Mouse (Mus musculus) neural tube, embryonic 11.5 days (tissue): ENCODE results near the gene Kcmf1. TPM values are rescaled to one million over a fixed set of nuclear protein-coding genes. Genes with fewer than 3 reads are reported as not detected.
A peak's percentile ranks its signal among the peaks of the same experiment; 100 is the strongest.
"Not testable (repeated sequence)": the region's sequence is repeated elsewhere in the genome, so short reads cannot be mapped to it uniquely, and the experiment has no call there.

Source experiments
- ATAC-seq: fragments of 200-750 bp; cut with Nextera tagmentation; 2 replicates; pipeline ENCODE4 v1.8.0; 2017; ENCODE audit warnings: moderate number of reproducible peaks, mild to moderate bottlenecking, moderate TSS enrichment, moderate library complexity; ENCODE audit not compliant: insufficient read depth, low FRiP score, low TSS enrichment
- DNase-seq: peaks from one replicate; pipeline ENCODE4 v3.0.0-alpha.2; 2015; ENCODE audit warnings: low spot score
- H3K27ac ChIP-seq: fragments of 300-500 bp; sonication (generic); 2 replicates; pipeline ENCODE4 v1.5.1; 2014; ENCODE audit warnings: low read depth, mild to moderate bottlenecking, low read length
- H3K27me3 ChIP-seq: fragments of 300-500 bp; sonication (generic); 2 replicates; pipeline ENCODE4 v1.6.1; 2014; ENCODE audit warnings: mild to moderate bottlenecking, low read length, mixed read lengths; ENCODE audit not compliant: control insufficient read depth, insufficient read depth
- H3K36me3 ChIP-seq: fragments of 300-500 bp; sonication (generic); 2 replicates; pipeline ENCODE4 v1.6.1; 2014; ENCODE audit warnings: mild to moderate bottlenecking, low read length, moderate library complexity, mixed read lengths; ENCODE audit not compliant: control insufficient read depth, insufficient read depth
- H3K4me1 ChIP-seq: fragments of 300-500 bp; sonication (generic); 2 replicates; pipeline ENCODE4 v1.6.1; 2014; ENCODE audit warnings: low read length, mixed read lengths; ENCODE audit not compliant: control insufficient read depth, insufficient read depth
- H3K4me2 ChIP-seq: fragments of 300-500 bp; sonication (generic); 2 replicates; pipeline ENCODE4 v1.6.1; 2014; ENCODE audit warnings: low read depth, mild to moderate bottlenecking, moderate library complexity
- H3K4me3 ChIP-seq: fragments of 300-500 bp; sonication (generic); 2 replicates; pipeline ENCODE4 v1.5.1; 2014; ENCODE audit warnings: low read depth, low read length
- H3K9ac ChIP-seq: fragments of 300-500 bp; sonication (generic); 2 replicates; pipeline ENCODE4 v1.6.1; 2014; ENCODE audit warnings: mild to moderate bottlenecking, low read length
- H3K9me3 ChIP-seq: fragments of 300-500 bp; sonication (generic); 2 replicates; pipeline ENCODE4 v1.6.1; 2016; ENCODE audit warnings: low read length; ENCODE audit not compliant: control insufficient read depth
- WGBS: fragments of 180-500 bp; shearing (Covaris S2); extraction: QIAGEN DNeasy Blood & Tissue Kit; methylation state at CpG from one replicate; pipeline ENCODE4 v1.1.7; 2014; 5-methylcytosine and 5-hydroxymethylcytosine counted together
- polyA plus RNA-seq: library from polyadenylated mRNA; unstranded; fragments of >200 nt; fragmentation: Nextera tagmentation; extraction: Ambion mirVana; gene quantifications from 2 replicates; pipeline ENCODE4 v1.2.1, GENCODE M21; 2014

The Kcmf1 gene
- polyA plus RNA-seq, 1 experiment from 2014 or later: 48.6 TPM

DNA sequence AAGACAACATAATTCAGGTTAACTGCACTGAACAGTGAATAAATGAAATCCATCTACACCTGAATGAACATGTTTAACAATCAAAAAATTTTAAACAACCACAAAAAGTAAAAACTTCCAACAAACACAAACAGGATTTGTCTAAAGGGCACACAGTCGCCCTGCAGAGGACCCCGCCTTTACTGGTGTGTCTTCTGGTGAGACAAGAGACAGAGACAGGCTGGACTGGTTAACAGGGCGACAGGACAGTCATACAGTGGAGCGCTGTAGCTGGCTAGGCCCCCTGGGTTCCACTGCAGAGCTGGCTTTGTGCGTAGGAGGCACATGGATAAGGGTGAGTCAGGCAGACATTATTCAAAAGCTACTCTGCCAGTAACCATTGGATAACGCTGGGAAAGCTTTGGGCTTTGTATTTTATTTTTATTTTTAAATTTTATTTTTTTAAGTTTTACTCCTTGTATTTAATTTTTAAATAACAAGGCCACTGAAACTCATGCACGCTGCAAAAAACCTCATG, 57.7 kb downstream of the Kcmf1 start:
- H3K27ac ChIP-seq: no peak overlapping the region
- no peaks in the 10 kb centered on the region for H3K4me1 ChIP-seq
- no peaks in the 10 kb centered on the region for H3K27me3 ChIP-seq
- no peak overlapping the region for H3K4me3 ChIP-seq
- peaks cover 7% of the 10 kb centered on the region; the same call in 1 of the 2 replicates for H3K36me3 ChIP-seq
- DNase-seq (no peak), ATAC-seq (no peak)
- 91% methylated on average over 7 of the region's 7 CpGs for WGBS
- H3K9ac ChIP-seq: no peak overlapping the region
- no peak overlapping the region for H3K4me2 ChIP-seq
- no peaks in the 10 kb centered on the region for H3K9me3 ChIP-seq

DNA sequence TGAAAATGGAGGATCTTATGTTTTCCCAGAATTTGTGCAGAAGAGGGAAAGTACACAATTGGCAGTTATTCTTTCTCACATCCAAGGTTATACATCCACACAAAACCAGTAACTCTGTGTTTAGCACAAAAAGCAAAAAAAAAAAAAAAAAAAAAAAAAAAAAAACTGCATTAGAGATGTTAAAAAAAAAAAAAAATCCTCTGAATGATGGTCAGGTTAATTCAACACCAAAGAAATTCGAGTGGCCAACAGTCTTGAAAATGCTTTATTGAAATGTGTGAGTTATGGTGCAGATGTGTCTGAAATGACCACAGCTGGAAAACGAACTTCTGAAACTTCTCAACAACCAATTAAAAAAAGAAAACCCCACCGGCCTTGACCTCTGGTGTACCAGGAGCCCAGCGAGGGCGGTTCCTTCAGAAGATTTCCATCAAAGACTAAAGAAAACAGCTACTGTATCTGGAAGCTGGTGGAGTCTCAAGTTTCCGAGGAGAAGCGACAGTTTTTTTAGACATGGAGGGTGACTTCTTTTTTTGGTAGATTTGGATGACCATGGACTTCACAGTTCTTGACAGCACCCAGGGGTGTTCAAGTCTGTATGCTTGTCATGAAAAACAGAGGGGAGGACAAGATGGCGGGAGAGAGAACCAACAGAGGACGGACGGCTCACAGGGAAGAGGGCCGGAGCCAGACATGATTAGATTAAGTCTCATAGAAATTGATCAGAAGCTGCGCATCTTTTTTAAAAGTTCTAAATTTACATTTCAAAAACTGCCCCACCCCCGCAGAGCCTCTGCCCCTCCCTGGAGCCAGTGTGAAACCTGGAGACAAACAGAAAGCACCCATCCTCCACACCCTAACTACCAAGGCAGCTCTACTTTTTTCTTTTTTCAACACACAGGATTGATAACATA, 58.7 kb downstream of the Kcmf1 start:
- WGBS: 91% methylated on average over 13 of the region's 13 CpGs
- no peak for DNase-seq
- no peaks in the 10 kb centered on the region for H3K4me1 ChIP-seq
- no peaks in the 10 kb centered on the region for H3K9me3 ChIP-seq
- no peak overlapping the region for H3K9ac ChIP-seq
- no peak for ATAC-seq
- peaks cover 7% of the 10 kb centered on the region; the same call in 1 of the 2 replicates for H3K36me3 ChIP-seq
- no peak overlapping the region for H3K4me2 ChIP-seq
- no peaks in the 10 kb centered on the region for H3K27me3 ChIP-seq
- H3K27ac ChIP-seq: no peak overlapping the region
- H3K4me3 ChIP-seq: no peak overlapping the region

- ATAC-seq: no peak
- H3K9me3 ChIP-seq: no peaks in the 10 kb centered on the region
- no peaks in the 10 kb centered on the region for H3K27me3 ChIP-seq
- no peak overlapping the region for H3K4me2 ChIP-seq
- no peak overlapping the region for H3K9ac ChIP-seq
- no peak overlapping the region for H3K27ac ChIP-seq
- no peaks in the 10 kb centered on the region for H3K4me1 ChIP-seq
- DNase-seq: no peak
- WGBS: 91% methylated on average over 4 of the region's 4 CpGs
- no peak overlapping the region for H3K4me3 ChIP-seq
- peaks cover 2% of the 10 kb centered on the region; the same call in 1 of the 2 replicates for H3K36me3 ChIP-seq
These were observed 62.0 kb downstream of the Kcmf1 start for GRCm38 (mm10) chr6:72837756-72838155.

- Histone ChIP-seq H3K4me2 (no peak overlapping the region), H3K27ac (no peak overlapping the region), H3K4me3 (no peak overlapping the region), H3K4me1 (no peaks in the 10 kb centered on the region), H3K9ac (no peak overlapping the region), H3K36me3 (no peaks in the 10 kb centered on the region), H3K9me3 (no peaks in the 10 kb centered on the region), H3K27me3 (no peaks in the 10 kb centered on the region)
- ATAC-seq: no peak
- WGBS: 71% methylated on average over 4 of the region's 4 CpGs
- DNase-seq: no peak
These were observed 65.3 kb downstream of the Kcmf1 start for GRCm38 (mm10) chr6:72834518-72834917.

- Histone ChIP-seq H3K27me3 (no peaks in the 10 kb centered on the region), H3K27ac (no peak overlapping the region), H3K4me2 (no peak overlapping the region), H3K4me1 (no peaks in the 10 kb centered on the region), H3K9me3 (no peaks in the 10 kb centered on the region), H3K9ac (no peak overlapping the region), H3K4me3 (no peak overlapping the region), H3K36me3 (no peaks in the 10 kb centered on the region)
- WGBS: 65% methylated on average over 3 of the region's 3 CpGs
- DNase-seq (no peak), ATAC-seq (no peak)
These were observed 67.9 kb downstream of the Kcmf1 start for GRCm38 (mm10) chr6:72831858-72832257.

DNA sequence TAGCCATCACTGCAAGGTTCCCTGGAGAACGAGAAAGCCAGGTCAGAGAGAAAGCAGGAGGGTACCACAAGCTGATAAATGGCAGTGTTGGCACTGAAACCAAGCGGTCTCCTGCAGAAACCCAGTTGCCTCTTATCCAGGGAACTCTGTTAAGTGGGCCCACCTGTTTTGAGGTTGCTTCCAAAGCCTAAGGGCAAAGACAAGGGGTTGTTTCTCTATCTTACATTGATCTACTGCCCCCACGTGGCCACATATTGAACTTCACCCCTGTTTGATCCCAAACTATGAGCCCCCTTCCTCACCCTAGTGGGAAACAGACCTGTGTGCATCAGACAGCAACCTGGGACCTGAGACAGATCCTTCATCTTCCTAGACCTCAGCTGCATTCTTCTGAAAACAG, 68.5 kb downstream of the Kcmf1 start:
- no peak for ATAC-seq
- Histone ChIP-seq H3K9ac (no peak overlapping the region), H3K27ac (no peak overlapping the region), H3K9me3 (no peaks in the 10 kb centered on the region), H3K36me3 (no peaks in the 10 kb centered on the region), H3K4me1 (no peaks in the 10 kb centered on the region), H3K4me2 (no peak overlapping the region), H3K4me3 (no peak overlapping the region), H3K27me3 (no peaks in the 10 kb centered on the region)
- peak; percentile 72 for DNase-seq
- WGBS: 27% methylated on average over 3 of the region's 3 CpGs

DNA sequence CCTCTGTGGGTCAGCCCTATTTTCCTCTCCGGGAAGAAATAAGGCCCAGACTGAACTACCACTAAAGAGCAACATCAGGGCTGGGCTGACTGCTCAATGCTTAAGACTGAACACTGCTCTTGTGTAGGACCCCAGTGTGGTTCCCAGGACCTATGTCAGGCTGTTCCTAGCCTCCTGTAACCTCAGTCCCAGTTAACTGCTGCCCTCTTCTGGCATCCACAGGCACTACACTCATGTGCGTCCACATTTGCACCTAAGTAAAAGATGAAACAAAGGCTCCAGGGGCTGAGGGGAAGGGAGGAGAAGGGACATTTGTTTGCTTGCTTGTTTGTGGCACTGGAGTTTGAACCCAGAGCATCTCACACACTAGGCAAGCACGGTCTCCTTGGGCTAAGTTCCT, 70.9 kb downstream of the Kcmf1 start:
- Histone ChIP-seq H3K9ac (no peak overlapping the region), H3K27ac (no peak overlapping the region), H3K36me3 (no peaks in the 10 kb centered on the region), H3K9me3 (no peaks in the 10 kb centered on the region), H3K4me3 (no peak overlapping the region), H3K27me3 (no peaks in the 10 kb centered on the region), H3K4me1 (no peaks in the 10 kb centered on the region), H3K4me2 (no peak overlapping the region)
- ATAC-seq (no peak), DNase-seq (no peak)
- 81% methylated on average over 3 of the region's 3 CpGs for WGBS

DNA sequence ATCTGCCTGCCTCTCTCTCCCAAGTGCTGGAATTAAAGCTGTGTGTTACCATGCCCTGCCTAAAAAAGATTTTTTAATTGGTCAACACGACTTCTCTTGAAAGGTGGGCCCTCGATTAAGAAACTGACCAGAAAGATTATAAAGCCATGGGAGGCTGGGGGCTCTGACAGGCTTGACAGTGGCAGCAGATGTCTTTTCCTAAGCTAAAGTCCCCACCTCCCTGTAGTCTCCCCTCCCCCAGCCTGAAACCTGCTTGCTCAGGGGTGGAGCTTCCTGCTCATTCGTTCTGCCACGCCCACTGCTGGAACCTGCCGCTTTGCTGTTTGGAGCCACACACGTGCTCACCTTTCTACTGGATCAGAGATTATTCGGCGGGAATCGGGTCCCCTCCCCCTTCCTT, 71.7 kb downstream of the Kcmf1 start:
- H3K27ac ChIP-seq, DNase-seq, H3K27me3 ChIP-seq, ATAC-seq, H3K4me3 ChIP-seq, H3K36me3 ChIP-seq, H3K4me1 ChIP-seq, H3K4me2 ChIP-seq, H3K9ac ChIP-seq, H3K9me3 ChIP-seq: not testable (repeated sequence)
- WGBS: 7% methylated on average over 7 of the region's 9 CpGs

- Histone ChIP-seq H3K27ac (no peak overlapping the region), H3K4me2 (no peak overlapping the region), H3K36me3 (no peaks in the 10 kb centered on the region), H3K4me3 (no peak overlapping the region), H3K4me1 (no peaks in the 10 kb centered on the region), H3K27me3 (no peaks in the 10 kb centered on the region), H3K9ac (no peak overlapping the region), H3K9me3 (no peaks in the 10 kb centered on the region)
- no peak for DNase-seq
- ATAC-seq: no peak
- WGBS: 48% methylated on average over 9 of the region's 9 CpGs
These were observed 74.0 kb downstream of the Kcmf1 start for GRCm38 (mm10) chr6:72825762-72826161.
